Mouse (Mus musculus) C2C12 (cell line): ENCODE measurements around the gene Gm10803.

Source experiments
- CEBPB ChIP-seq: IDR thresholded peaks from one replicate; pipeline ENCODE4 v1.6.1; 2011; ENCODE audit warnings: low read depth, mild to moderate bottlenecking, control low read depth, moderate library complexity
- CTCF ChIP-seq: IDR thresholded peaks from one replicate; pipeline ENCODE4 v1.5.1; 2011; ENCODE audit not compliant: control insufficient read depth, insufficient read depth, insufficient read length
- FOSL1 ChIP-seq: IDR thresholded peaks from one replicate; pipeline ENCODE4 v1.8.0; 2011; ENCODE audit warnings: mild to moderate bottlenecking, low read length; ENCODE audit not compliant: poor library complexity, insufficient read depth, severe bottlenecking
- MAX ChIP-seq: IDR thresholded peaks from one replicate; pipeline ENCODE4 v1.6.1; 2011; ENCODE audit warnings: mild to moderate bottlenecking, control low read depth
- MYOD1 ChIP-seq: IDR thresholded peaks from one replicate; pipeline ENCODE4 v1.6.1; 2011; ENCODE audit warnings: low read depth; ENCODE audit not compliant: control insufficient read depth, insufficient read length
- MYOG ChIP-seq: IDR thresholded peaks from one replicate; pipeline ENCODE4 v1.6.1; 2011; ENCODE audit not compliant: control insufficient read depth, insufficient read length; ENCODE audit errors: extremely low read depth
- USF1 ChIP-seq: IDR thresholded peaks from one replicate; pipeline ENCODE4 v1.6.1; 2011; ENCODE audit warnings: low read depth, mild to moderate bottlenecking, control low read depth, moderate library complexity

DNA sequence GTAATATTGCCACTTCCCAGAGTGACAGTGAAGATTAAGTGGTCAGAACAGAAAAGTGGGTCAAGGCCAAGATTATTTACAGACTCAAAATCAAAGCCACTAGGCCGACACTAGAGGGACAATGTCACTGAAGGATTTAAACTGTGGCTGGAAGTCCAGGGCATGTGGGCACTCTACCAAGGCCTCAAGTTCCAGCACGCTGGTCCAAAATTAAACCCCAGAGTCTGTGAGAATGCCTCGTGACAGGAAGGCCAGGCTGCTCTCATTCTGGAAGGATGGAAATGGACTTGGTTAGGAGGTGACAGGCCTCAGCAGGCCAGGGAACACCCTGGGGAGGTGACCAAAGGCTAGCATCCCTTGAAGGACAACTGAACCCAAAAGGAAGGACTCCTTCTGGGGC lies 48.4 kb downstream of the Gm10803 start:
- no peak for TF ChIP-seq MYOG
- no peak for TF ChIP-seq CTCF
- no peak for TF ChIP-seq MAX
- no peak for TF ChIP-seq CEBPB
- TF ChIP-seq USF1 = no peak
- TF ChIP-seq MYOD1 = no peak
- TF ChIP-seq FOSL1 = no peak
